Comparison of ENCODE assay signal across 8 mouse cellular contexts in genomic region chr9:111275156-111275555, GRCm38 (mm10). TPM values are rescaled to one million over a fixed set of nuclear protein-coding genes. Genes with fewer than 3 reads are reported as not detected.
DNase-seq lines count a peak whose midpoint lies in the region; ATAC-seq and TF ChIP-seq lines count a peak whose summit lies in the region.

No protein-coding gene starts in this region.

- peak overlapping the region; percentile 77 for H3K4me3 ChIP-seq in megakaryocyte, embryonic 14.5 days (replicated peaks)
- peak overlapping the region; percentile 28 for H3K4me3 ChIP-seq in liver, embryonic 12.5 days
- peak overlapping the region; percentile 0; the same call in 1 of the 2 replicates for H3K4me3 ChIP-seq in small intestine, adult 2 months (ENCODE audit: low read depth, low read length)

- H3K27me3 ChIP-seq in megakaryocyte, embryonic 14.5 days (replicated peaks): no peaks in the 10 kb centered on the region
- no peaks in the 10 kb centered on the region for H3K27me3 ChIP-seq in liver, embryonic 12.5 days (replicated peaks)
- H3K27me3 ChIP-seq in small intestine, adult 2 months (ENCODE audit: control insufficient read depth, insufficient read depth, low read length): no peaks in the 10 kb centered on the region

- DNase-seq in CD4-positive, CD25-positive, alpha-beta regulatory T cell, adult 2 months (ENCODE audit: low read depth, low spot score): peak; percentile 61
- DNase-seq in MN1 (ENCODE audit: low spot score): no peak
- no peak for DNase-seq in gastrocnemius, adult 18-20 months (ENCODE audit: low spot score)

- H3K4me2 ChIP-seq in liver, embryonic 12.5 days: peak overlapping the region; percentile 89

- peaks cover 67% of the 10 kb centered on the region for H3K36me3 ChIP-seq in megakaryocyte, embryonic 14.5 days (replicated peaks; ENCODE audit: low read length)
- peaks cover 53% of the 10 kb centered on the region for H3K36me3 ChIP-seq in liver, embryonic 12.5 days
- H3K36me3 ChIP-seq in small intestine, adult 2 months (ENCODE audit: control insufficient read depth, insufficient read depth, low read length): peaks cover 15% of the 10 kb centered on the region

- no peak overlapping the region for H3K27ac ChIP-seq in liver, embryonic 12.5 days
- H3K27ac ChIP-seq in small intestine, adult 2 months (ENCODE audit: insufficient read depth, low read depth, low read length): no peak overlapping the region

- peaks cover 50% of the 10 kb centered on the region for H3K4me1 ChIP-seq in megakaryocyte, embryonic 14.5 days
- H3K4me1 ChIP-seq in liver, embryonic 12.5 days: peaks cover 51% of the 10 kb centered on the region
- H3K4me1 ChIP-seq in small intestine, adult 2 months (ENCODE audit: control insufficient read depth, insufficient read depth, insufficient read length, low read length): peaks cover 9% of the 10 kb centered on the region; the same call in 1 of the 2 replicates

- no peak for TF ChIP-seq CTCF in small intestine, adult 2 months (IDR thresholded peaks at IDR 0.05; ENCODE audit: extremely low read depth, insufficient read length, insufficient replicate concordance, low read depth, low read length)

- 21% methylated on average over 1 of the region's 1 CpGs for WGBS in liver, embryonic 12.5 days (ENCODE audit: insufficient replicate concordance)
- 33% methylated on average over 1 of the region's 1 CpGs for WGBS in small intestine, adult 2 months

- no peaks in the 10 kb centered on the region for H3K9me3 ChIP-seq in megakaryocyte, embryonic 14.5 days
- no peaks in the 10 kb centered on the region for H3K9me3 ChIP-seq in liver, embryonic 12.5 days (replicated peaks)

- ATAC-seq in CD4-positive, CD25-positive, alpha-beta regulatory T cell, adult 4 months: no peak
- ATAC-seq in megakaryocyte, adult 5-6 weeks (ENCODE audit: poor library complexity, severe bottlenecking): no peak
- no peak for ATAC-seq in liver, embryonic 12.5 days

- H3K9ac ChIP-seq in liver, embryonic 12.5 days: 0 out of 2 replicates have a peak overlapping the region, but pooled peaks have one; percentile 17

- no peak for TF ChIP-seq POLR2A in small intestine, adult 2 months (IDR thresholded peaks at IDR 0.05; ENCODE audit: low read depth, low read length)

RNA-seq across cellular contexts. Expression of gene Epm2aip1, which starts 3.4 kb away (rescaled TPM):
- polyA plus RNA-seq in CD4-positive, CD25-positive, alpha-beta regulatory T cell, adult 4 months (2017; shearing (Covaris generic)): 1 to 10 TPM; 7.2 to 8.4 TPM
- 0.41 TPM in 1 of 2 replicates, not detected in the other for polyA plus RNA-seq in megakaryocyte, embryonic 14.5 days (2012; ENCODE audit: insufficient read depth, low replicate concordance)
- total RNA-seq in megakaryocyte, adult 5-6 weeks (2015): 13.7 and 15.3 TPM in 2 replicates
- 12.2 and 16.1 TPM in 2 replicates for total RNA-seq in megakaryocyte, adult 5-6 weeks (2017)
- 11.2 and 11.7 TPM in 2 replicates for polyA plus RNA-seq in liver, embryonic 12.5 days (2016; fragmentation: Nextera tagmentation; extraction: Ambion mirVana)
- polyA plus RNA-seq in small intestine, adult 2 months (2012; rRNA removed): 1.8 and 2.1 TPM in 2 replicates
- total RNA-seq in gastrocnemius, adult 18-20 months (2021): 10 to 100 TPM; 19.7 to 20.4 TPM

RNA-seq across cellular contexts. Expression of gene Mlh1, which starts 3.6 kb away (rescaled TPM):
- polyA plus RNA-seq in CD4-positive, CD25-positive, alpha-beta regulatory T cell, adult 4 months (2017; shearing (Covaris generic)): 10 to 100 TPM; 14.8 to 22.1 TPM
- 5.7 and 10.8 TPM in 2 replicates for polyA plus RNA-seq in megakaryocyte, embryonic 14.5 days (2012; ENCODE audit: insufficient read depth, low replicate concordance)
- total RNA-seq in megakaryocyte, adult 5-6 weeks (2015): 22.4 and 30.9 TPM in 2 replicates
- total RNA-seq in megakaryocyte, adult 5-6 weeks (2017): 27.3 and 38.4 TPM in 2 replicates
- 33.6 and 35.8 TPM in 2 replicates for polyA plus RNA-seq in liver, embryonic 12.5 days (2016; fragmentation: Nextera tagmentation; extraction: Ambion mirVana)
- polyA plus RNA-seq in small intestine, adult 2 months (2012; rRNA removed): 2.5 and 5.1 TPM in 2 replicates
- total RNA-seq in gastrocnemius, adult 18-20 months (2021): 1 to 10 TPM; 5.4 to 6.4 TPM

RNA-seq across cellular contexts. Expression of gene Trank1, which starts 36.4 kb away (rescaled TPM):
- not detected for polyA plus RNA-seq in CD4-positive, CD25-positive, alpha-beta regulatory T cell, adult 4 months (2017; shearing (Covaris generic))
- polyA plus RNA-seq in megakaryocyte, embryonic 14.5 days (2012; ENCODE audit: insufficient read depth, low replicate concordance): not detected in 2 replicates
- total RNA-seq in megakaryocyte, adult 5-6 weeks (2015): 0.07 TPM in 1 of 2 replicates, not detected in the other
- 0.15 TPM in 1 of 2 replicates, not detected in the other for total RNA-seq in megakaryocyte, adult 5-6 weeks (2017)
- polyA plus RNA-seq in liver, embryonic 12.5 days (2016; fragmentation: Nextera tagmentation; extraction: Ambion mirVana): not detected in 2 replicates
- 0.03 and 0.06 TPM in 2 replicates for polyA plus RNA-seq in small intestine, adult 2 months (2012; rRNA removed)
- total RNA-seq in gastrocnemius, adult 18-20 months (2021): under 1 TPM; 0.02 to 0.07 TPM

Comparison
In these comparisons a context has a peak if more than half of its experiments do, and no peak if none do; other contexts are left out.
1. H3K4me3 ChIP-seq: peak in every context shown above with its lines; median percentile 77 in megakaryocyte, embryonic 14.5 days; 28 in liver, embryonic 12.5 days; 0 in small intestine, adult 2 months.